Mouse (Mus musculus): Measurements from ENCODE around the gene 3100002H09Rik. TPM values are rescaled to one million over a fixed set of nuclear protein-coding genes. Genes with fewer than 3 reads are reported as not detected.

3100002H09Rik gene
- polyA plus RNA-seq, 1 experiment from 2014 or later = not detected

GRCm38 (mm10) chr4:124622566-124622965, 12.0 kb upstream of the 3100002H09Rik start:
- no peak for DNase-seq (ENCODE audit: low spot score)
- Histone ChIP-seq H3K4me3 (ENCODE audit: low read depth, low read length) (no peak overlapping the region), H3K36me3 (ENCODE audit: control insufficient read depth, insufficient read depth, low read length) (no peaks in the 10 kb centered on the region), H3K4me2 (ENCODE audit: low read length) (no peak overlapping the region), H3K4me1 (ENCODE audit: control insufficient read depth, insufficient read depth, low read length) (peaks cover 20% of the 10 kb centered on the region), H3K27ac (ENCODE audit: low read depth, low read length) (no peak overlapping the region), H3K9ac (ENCODE audit: low read length) (no peak overlapping the region), H3K9me3 (replicated peaks; ENCODE audit: control insufficient read depth, low read length) (no peaks in the 10 kb centered on the region), H3K27me3 (replicated peaks; ENCODE audit: control insufficient read depth, insufficient read depth, low read length) (no peaks in the 10 kb centered on the region)
- WGBS = 85% methylated on average over 5 of the region's 5 CpGs
- ATAC-seq = no peak

GRCm38 (mm10) chr4:124621406-124621805, 10.8 kb upstream of the 3100002H09Rik start:
- H3K9me3 ChIP-seq (replicated peaks; ENCODE audit: control insufficient read depth, low read length) = no peaks in the 10 kb centered on the region
- H3K36me3 ChIP-seq (ENCODE audit: control insufficient read depth, insufficient read depth, low read length) = no peaks in the 10 kb centered on the region
- ATAC-seq = peak; percentile 65
- peaks cover 15% of the 10 kb centered on the region for H3K4me1 ChIP-seq (ENCODE audit: control insufficient read depth, insufficient read depth, low read length)
- no peaks in the 10 kb centered on the region for H3K27me3 ChIP-seq (replicated peaks; ENCODE audit: control insufficient read depth, insufficient read depth, low read length)
- 43% methylated on average over 11 of the region's 11 CpGs for whole genome bisulfite sequencing
- H3K4me3 ChIP-seq (ENCODE audit: low read depth, low read length) = no peak overlapping the region
- H3K4me2 ChIP-seq (ENCODE audit: low read length) = no peak overlapping the region
- H3K9ac ChIP-seq (ENCODE audit: low read length) = no peak overlapping the region
- no peak overlapping the region for H3K27ac ChIP-seq (ENCODE audit: low read depth, low read length)
- peak; percentile 43 for DNase-seq (ENCODE audit: low spot score)

GRCm38 (mm10) chr4:124618599-124618998, 8.0 kb upstream of the 3100002H09Rik start:
- no peak for DNase-seq (ENCODE audit: low spot score)
- no peaks in the 10 kb centered on the region for H3K27me3 ChIP-seq (replicated peaks; ENCODE audit: control insufficient read depth, insufficient read depth, low read length)
- H3K36me3 ChIP-seq (ENCODE audit: control insufficient read depth, insufficient read depth, low read length) = no peaks in the 10 kb centered on the region
- H3K4me1 ChIP-seq (ENCODE audit: control insufficient read depth, insufficient read depth, low read length) = peaks cover 10% of the 10 kb centered on the region
- no peak overlapping the region for H3K4me3 ChIP-seq (ENCODE audit: low read depth, low read length)
- WGBS = 11% methylated on average over 16 of the region's 16 CpGs
- no peaks in the 10 kb centered on the region for H3K9me3 ChIP-seq (replicated peaks; ENCODE audit: control insufficient read depth, low read length)
- H3K27ac ChIP-seq (ENCODE audit: low read depth, low read length) = 0 out of 2 replicates have a peak overlapping the region, but pooled peaks have one; percentile 27
- ATAC-seq = no peak
- peak overlapping the region; percentile 40; the same call in 1 of the 2 replicates for H3K9ac ChIP-seq (ENCODE audit: low read length)
- 0 out of 2 replicates have a peak overlapping the region, but pooled peaks have one; percentile 12 for H3K4me2 ChIP-seq (ENCODE audit: low read length)

- no peak for DNase-seq (ENCODE audit: low spot score)
- no peak for ATAC-seq
- Histone ChIP-seq H3K27me3 (replicated peaks; ENCODE audit: control insufficient read depth, insufficient read depth, low read length) (0 out of 2 replicates have a peak, but pooled peaks cover 3% of the 10 kb centered on the region), H3K9ac (ENCODE audit: low read length) (no peak overlapping the region), H3K9me3 (replicated peaks; ENCODE audit: control insufficient read depth, low read length) (no peaks in the 10 kb centered on the region), H3K36me3 (ENCODE audit: control insufficient read depth, insufficient read depth, low read length) (no peaks in the 10 kb centered on the region), H3K4me1 (ENCODE audit: control insufficient read depth, insufficient read depth, low read length) (peaks cover 7% of the 10 kb centered on the region), H3K4me3 (ENCODE audit: low read depth, low read length) (no peak overlapping the region), H3K4me2 (ENCODE audit: low read length) (no peak overlapping the region), H3K27ac (ENCODE audit: low read depth, low read length) (no peak overlapping the region)
- 36% methylated on average over 1 of the region's 1 CpGs for WGBS
Measured at GRCm38 (mm10) chr4:124616636-124617035, 6.0 kb upstream of the 3100002H09Rik start.

GRCm38 (mm10) chr4:124615986-124616385, 5.4 kb upstream of the 3100002H09Rik start:
- no peak overlapping the region for H3K27ac ChIP-seq (ENCODE audit: low read depth, low read length)
- ATAC-seq = no peak
- H3K9me3 ChIP-seq (replicated peaks; ENCODE audit: control insufficient read depth, low read length) = no peaks in the 10 kb centered on the region
- DNase-seq (ENCODE audit: low spot score) = peak; percentile 35
- 0 out of 2 replicates have a peak, but pooled peaks cover 3% of the 10 kb centered on the region for H3K27me3 ChIP-seq (replicated peaks; ENCODE audit: control insufficient read depth, insufficient read depth, low read length)
- no peak overlapping the region for H3K4me3 ChIP-seq (ENCODE audit: low read depth, low read length)
- no peaks in the 10 kb centered on the region for H3K36me3 ChIP-seq (ENCODE audit: control insufficient read depth, insufficient read depth, low read length)
- no peak overlapping the region for H3K4me2 ChIP-seq (ENCODE audit: low read length)
- WGBS = 48% methylated on average over 9 of the region's 9 CpGs
- no peak overlapping the region for H3K9ac ChIP-seq (ENCODE audit: low read length)
- peaks cover 4% of the 10 kb centered on the region; the same call in 1 of the 2 replicates for H3K4me1 ChIP-seq (ENCODE audit: control insufficient read depth, insufficient read depth, low read length)

- DNase-seq (ENCODE audit: low spot score) = peak; percentile 34
- H3K36me3 ChIP-seq (ENCODE audit: control insufficient read depth, insufficient read depth, low read length) = no peaks in the 10 kb centered on the region
- H3K9ac ChIP-seq (ENCODE audit: low read length) = no peak overlapping the region
- WGBS = 40% methylated on average over 14 of the region's 14 CpGs
- H3K9me3 ChIP-seq (replicated peaks; ENCODE audit: control insufficient read depth, low read length) = no peaks in the 10 kb centered on the region
- no peak overlapping the region for H3K4me2 ChIP-seq (ENCODE audit: low read length)
- no peak overlapping the region for H3K4me3 ChIP-seq (ENCODE audit: low read depth, low read length)
- no peak for ATAC-seq
- H3K27me3 ChIP-seq (replicated peaks; ENCODE audit: control insufficient read depth, insufficient read depth, low read length) = 0 out of 2 replicates have a peak, but pooled peaks cover 3% of the 10 kb centered on the region
- H3K27ac ChIP-seq (ENCODE audit: low read depth, low read length) = 0 out of 2 replicates have a peak overlapping the region, but pooled peaks have one; percentile 15
- peaks cover 4% of the 10 kb centered on the region; the same call in 1 of the 2 replicates for H3K4me1 ChIP-seq (ENCODE audit: control insufficient read depth, insufficient read depth, low read length)
Measured at GRCm38 (mm10) chr4:124615406-124615960, 4.9 kb upstream of the 3100002H09Rik start.

GRCm38 (mm10) chr4:124614189-124614588, 3.6 kb upstream of the 3100002H09Rik start:
- ATAC-seq = no peak
- Histone ChIP-seq H3K27me3 (replicated peaks; ENCODE audit: control insufficient read depth, insufficient read depth, low read length) (0 out of 2 replicates have a peak, but pooled peaks cover 3% of the 10 kb centered on the region), H3K4me3 (ENCODE audit: low read depth, low read length) (no peak overlapping the region), H3K4me1 (ENCODE audit: control insufficient read depth, insufficient read depth, low read length) (peaks cover 8% of the 10 kb centered on the region), H3K27ac (ENCODE audit: low read depth, low read length) (no peak overlapping the region), H3K36me3 (ENCODE audit: control insufficient read depth, insufficient read depth, low read length) (no peaks in the 10 kb centered on the region), H3K4me2 (ENCODE audit: low read length) (no peak overlapping the region), H3K9me3 (replicated peaks; ENCODE audit: control insufficient read depth, low read length) (no peaks in the 10 kb centered on the region), H3K9ac (ENCODE audit: low read length) (no peak overlapping the region)
- WGBS = 0% methylated on average over 1 of the region's 1 CpGs
- DNase-seq (ENCODE audit: low spot score) = no peak

- 0 out of 2 replicates have a peak, but pooled peaks cover 3% of the 10 kb centered on the region for H3K27me3 ChIP-seq (replicated peaks; ENCODE audit: control insufficient read depth, insufficient read depth, low read length)
- no peak overlapping the region for H3K9ac ChIP-seq (ENCODE audit: low read length)
- H3K36me3 ChIP-seq (ENCODE audit: control insufficient read depth, insufficient read depth, low read length) = no peaks in the 10 kb centered on the region
- H3K4me2 ChIP-seq (ENCODE audit: low read length) = no peak overlapping the region
- peaks cover 8% of the 10 kb centered on the region for H3K4me1 ChIP-seq (ENCODE audit: control insufficient read depth, insufficient read depth, low read length)
- no peak for ATAC-seq
- WGBS = 90% methylated on average over 4 of the region's 4 CpGs
- H3K9me3 ChIP-seq (replicated peaks; ENCODE audit: control insufficient read depth, low read length) = no peaks in the 10 kb centered on the region
- H3K4me3 ChIP-seq (ENCODE audit: low read depth, low read length) = no peak overlapping the region
- no peak for DNase-seq (ENCODE audit: low spot score)
- no peak overlapping the region for H3K27ac ChIP-seq (ENCODE audit: low read depth, low read length)
Measured at GRCm38 (mm10) chr4:124611768-124612167, 1.2 kb upstream of the 3100002H09Rik start.

- H3K4me2 ChIP-seq (ENCODE audit: low read length) = no peak overlapping the region
- 71% methylated on average over 2 of the region's 2 CpGs for WGBS
- no peaks in the 10 kb centered on the region for H3K9me3 ChIP-seq (replicated peaks; ENCODE audit: control insufficient read depth, low read length)
Measured at GRCm38 (mm10) chr4:124610066-124610465, 537 bp downstream of the 3100002H09Rik start.

More at GRCm38 (mm10) chr4:124610066-124610465, 537 bp downstream of the 3100002H09Rik start:
- Histone ChIP-seq H3K27ac (ENCODE audit: low read depth, low read length) (no peak overlapping the region), H3K36me3 (ENCODE audit: control insufficient read depth, insufficient read depth, low read length) (no peaks in the 10 kb centered on the region), H3K27me3 (replicated peaks; ENCODE audit: control insufficient read depth, insufficient read depth, low read length) (0 out of 2 replicates have a peak, but pooled peaks cover 3% of the 10 kb centered on the region), H3K9ac (ENCODE audit: low read length) (no peak overlapping the region), H3K4me3 (ENCODE audit: low read depth, low read length) (no peak overlapping the region), H3K4me1 (ENCODE audit: control insufficient read depth, insufficient read depth, low read length) (peaks cover 5% of the 10 kb centered on the region)
- DNase-seq (ENCODE audit: low spot score) (peak; percentile 20), ATAC-seq (no peak)
